Mouse (Mus musculus): ENCODE results near the gene Klra8.

GRCm38 (mm10) chr6:130092336-130092948, 37.3 kb downstream of the Klra8 start:
- TF ChIP-seq CTCF (IDR thresholded peaks at IDR 0.05; ENCODE audit: borderline replicate concordance, control insufficient read depth, extremely low read depth, insufficient read depth, low read length, poor library complexity) (no peak), POLR2A (IDR thresholded peaks at IDR 0.05; ENCODE audit: control insufficient read depth, extremely low read depth, insufficient read depth, low read length, poor library complexity) (no peak)

Measured in thymus, adult 2 months (tissue).